Mouse (Mus musculus) 3T3-L1 (cell line): Measurements from ENCODE around the gene Crisp3.
A peak's percentile ranks its signal among the peaks of the same experiment; 100 is the strongest.
"Not testable (repeated sequence)": the region's sequence is repeated elsewhere in the genome, so short reads cannot be mapped to it uniquely, and the experiment has no call there.

ENCODE experiments used
- DNase-seq: peaks from one replicate; pipeline ENCODE4 v3.0.0-alpha.2; 2015; ENCODE audit warnings: low read depth, low spot score

The Crisp3 gene

DNA sequence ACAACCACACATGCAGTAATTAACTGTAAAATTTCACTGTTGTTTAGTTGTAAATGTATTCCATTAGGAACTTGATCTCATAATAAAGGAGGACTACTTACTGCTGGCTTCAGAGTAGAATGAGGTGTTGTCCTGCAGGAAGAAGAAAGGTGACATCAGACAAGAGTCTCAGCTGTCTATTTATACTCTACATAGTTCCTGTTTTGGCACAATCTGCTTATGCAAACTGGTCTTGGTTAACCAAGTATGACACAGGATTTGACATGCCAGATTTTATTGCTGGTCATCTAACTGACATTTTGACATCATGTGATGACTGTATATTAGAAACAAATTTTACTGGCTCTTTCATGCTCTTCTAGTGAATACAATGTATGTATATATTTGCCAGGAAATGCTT, at the start of gene Crisp3:
TSS of gene Crisp3 (minus strand) at position 154 of the 400 bp plus-strand sequence.
- no peak for DNase-seq

DNA sequence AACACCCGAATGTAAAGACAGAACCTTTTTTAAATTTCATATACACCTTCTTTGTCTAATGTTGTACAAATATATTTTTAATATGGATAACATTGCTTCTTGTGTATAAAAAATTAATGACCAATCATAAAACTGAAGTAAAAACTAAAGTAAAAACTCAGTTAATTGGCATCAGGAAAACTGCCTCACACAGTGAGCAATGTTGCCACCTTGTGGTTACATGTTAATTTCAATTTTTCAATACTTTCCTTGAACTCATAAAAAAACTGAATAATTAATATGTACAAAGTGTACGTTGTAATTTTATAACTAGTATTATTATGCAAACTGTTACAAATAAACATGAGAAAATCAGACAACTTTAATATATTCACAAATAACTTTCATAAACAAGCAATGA, 43.3 kb upstream of the Crisp3 start:
- DNase-seq, result peak; percentile 10

DNA sequence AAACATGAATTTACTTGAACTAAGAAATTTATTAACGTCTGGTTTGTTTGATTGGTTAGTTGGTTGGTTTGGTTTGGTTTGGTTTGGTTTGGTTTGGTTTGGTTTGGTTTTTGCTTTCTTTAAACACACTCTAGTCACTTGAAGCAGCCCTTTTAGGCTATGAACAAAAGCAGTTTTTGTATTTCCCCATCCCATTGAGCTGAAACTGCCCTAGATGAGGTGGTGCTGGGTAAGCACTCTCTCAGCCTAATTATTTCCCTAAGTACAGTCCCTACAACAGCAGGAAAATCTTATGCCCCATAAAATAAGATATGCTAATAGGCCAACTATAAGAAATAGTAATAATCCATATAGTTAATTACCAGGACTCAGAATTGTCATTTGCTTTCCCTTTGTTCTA, 33.4 kb upstream of the Crisp3 start:
- DNase-seq, result no peak

DNA sequence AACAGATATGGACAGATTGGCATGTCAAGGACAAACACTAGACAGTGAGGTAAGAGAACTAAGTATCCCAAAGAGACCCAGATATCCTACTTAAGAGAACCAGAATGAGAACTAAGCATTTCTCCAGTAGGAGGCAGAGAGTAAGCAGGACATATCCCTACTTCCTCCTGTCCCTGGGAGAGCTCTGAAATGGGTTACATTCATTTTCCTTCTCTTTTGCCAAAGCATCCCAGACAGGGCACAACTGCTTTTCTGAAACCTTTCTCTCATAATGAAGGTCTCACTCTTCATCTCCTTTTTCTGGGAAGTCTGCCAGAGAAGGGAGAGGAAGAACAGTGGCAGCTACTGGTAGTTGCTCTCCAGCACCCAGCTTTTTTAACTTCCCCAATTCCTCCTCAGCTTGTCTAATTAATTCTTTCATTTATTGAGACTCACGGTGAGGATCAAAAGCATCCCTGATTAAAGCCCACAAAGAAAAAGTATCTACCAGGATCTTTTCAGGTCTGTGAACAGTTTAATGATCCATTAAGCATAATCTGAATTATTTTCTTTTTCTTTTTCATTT, 32.9 kb upstream of the Crisp3 start:
- no peak for DNase-seq

DNA sequence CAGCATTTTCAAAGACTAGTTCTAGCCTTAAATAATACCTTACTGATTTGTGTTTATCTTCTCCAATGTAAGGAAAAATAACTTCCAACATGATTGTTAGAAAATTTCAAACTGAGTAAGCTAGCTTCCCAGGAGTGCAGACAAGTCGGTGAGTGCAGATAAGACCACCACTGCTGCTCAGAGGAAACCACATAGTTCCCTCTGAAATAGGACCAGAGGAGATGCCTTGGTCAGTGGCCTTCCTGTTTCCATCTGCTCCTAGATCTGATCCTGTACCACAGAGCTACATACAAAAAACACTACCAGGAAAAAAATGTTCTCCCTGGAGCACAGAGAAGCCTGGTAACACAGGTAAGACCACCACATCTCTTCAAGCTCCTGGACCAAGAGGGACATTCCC, 10.4 kb upstream of the Crisp3 start:
- DNase-seq, result no peak

DNA sequence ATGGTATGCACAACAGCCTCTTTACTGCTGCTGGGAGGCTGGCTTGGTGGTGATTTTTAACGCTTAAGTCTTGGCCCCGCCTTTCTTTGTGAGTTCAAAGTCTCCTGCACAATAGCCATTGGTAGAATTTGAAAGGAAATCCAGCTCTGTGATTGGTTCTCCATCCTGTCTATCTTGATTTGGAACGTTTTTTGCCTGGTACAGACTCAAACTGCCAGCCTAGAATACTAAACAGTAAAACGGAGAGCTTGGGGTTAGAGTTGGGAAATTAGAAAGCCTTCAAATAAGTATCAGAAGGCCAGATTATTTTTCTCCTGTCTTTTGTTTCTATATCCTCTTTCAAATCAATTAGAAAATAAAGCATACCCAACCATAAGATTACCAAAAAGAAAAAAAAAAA, 33.5 kb downstream of the Crisp3 start, which contains the start of gene Pgk2:
TSS of gene Pgk2 (minus strand) at position 101 of the 400 bp plus-strand sequence.
- no peak for DNase-seq

DNA sequence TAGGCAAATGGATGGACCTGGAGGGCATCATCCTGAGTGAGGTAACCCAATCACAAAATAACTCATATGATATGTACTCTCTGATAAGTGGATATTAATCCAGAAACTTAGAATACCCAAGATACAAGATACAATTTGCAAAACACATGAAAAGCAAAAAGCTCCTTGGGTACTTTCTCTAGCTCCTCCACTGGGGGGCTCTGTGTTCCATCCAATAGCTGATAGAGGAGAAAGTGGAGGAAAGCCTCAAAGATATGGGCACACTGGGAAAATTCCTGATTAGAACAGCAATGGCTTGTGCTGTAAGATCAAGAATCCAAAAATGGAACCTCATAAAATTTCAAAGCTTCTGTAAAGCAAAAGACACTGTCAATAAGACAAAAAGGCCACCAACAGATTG, 40.3 kb downstream of the Crisp3 start:
- DNase-seq, result not testable (repeated sequence)

DNA sequence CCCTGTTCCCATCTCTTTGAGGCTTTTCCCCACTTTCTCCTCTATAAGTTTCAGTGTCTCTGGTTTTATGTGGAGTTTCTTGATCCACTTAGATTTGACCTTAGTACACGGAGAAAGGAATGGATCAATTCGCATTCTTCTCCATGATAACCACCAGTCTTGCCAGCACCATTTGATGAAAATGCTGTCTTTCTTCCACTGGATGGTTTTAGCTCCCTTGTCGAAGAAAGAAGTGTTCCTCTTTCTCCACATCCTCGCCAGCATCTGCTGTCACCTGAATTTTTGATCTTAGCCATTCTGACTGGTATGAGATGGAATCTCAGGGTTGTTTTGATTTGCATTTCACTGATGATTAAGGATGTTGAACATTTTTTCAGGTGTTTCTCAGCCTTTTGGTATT, 51.9 kb downstream of the Crisp3 start:
- DNase-seq, result not testable (repeated sequence)
